Mouse (Mus musculus): ENCODE measurements around the gene Tbrg4.

DNA sequence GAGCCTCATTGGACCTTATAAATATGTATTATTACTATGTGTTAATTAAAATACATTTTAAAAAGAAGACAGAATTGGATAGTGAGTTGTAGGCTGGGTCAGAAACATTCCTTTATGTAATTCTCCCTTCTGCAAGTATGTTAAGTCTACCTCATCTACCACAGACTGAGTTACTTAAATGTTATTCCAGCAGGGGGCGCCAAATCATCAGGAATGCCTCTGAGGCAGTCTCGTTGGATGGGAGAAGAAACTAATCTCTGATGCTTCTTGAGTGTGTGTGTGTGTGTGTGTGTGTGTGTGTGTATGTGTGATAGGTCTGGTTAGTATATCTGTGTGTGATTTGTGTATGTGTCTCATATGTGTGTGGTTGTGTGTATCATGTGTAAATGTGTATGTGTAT, 29.0 kb upstream of the Tbrg4 start:
- TF ChIP-seq CTCF (IDR thresholded peaks at IDR 0.05; ENCODE audit: borderline replicate concordance, insufficient read depth, low read depth, low read length) (peak; percentile 91), POLR2A (IDR thresholded peaks at IDR 0.05; ENCODE audit: borderline replicate concordance, insufficient read depth, low read length) (no peak)

Data from cerebellum, adult 2 months (tissue).